In the genomic region with DNA sequence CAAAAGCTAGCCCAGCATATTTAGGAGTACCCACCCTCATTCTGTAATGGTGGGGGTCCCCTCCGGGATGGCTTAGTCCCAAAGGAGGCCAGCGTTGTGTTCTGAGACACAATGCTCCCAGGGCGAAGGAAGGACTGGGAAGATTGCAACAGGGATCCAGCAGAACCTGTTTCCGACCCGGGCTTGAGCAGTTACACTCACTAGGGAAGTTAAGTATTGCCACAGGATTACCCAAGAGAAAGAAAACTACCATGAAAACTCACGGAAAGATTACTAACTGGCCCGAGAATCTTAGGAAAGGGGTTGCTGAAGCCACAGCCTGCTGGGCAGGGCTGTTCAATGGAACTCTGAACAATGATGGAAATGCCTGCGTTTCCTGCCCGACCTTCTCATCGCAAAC, we compare ENCODE assay signal across 9 mouse cellular contexts. TPM values are rescaled to one million over a fixed set of nuclear protein-coding genes. Genes with fewer than 3 reads are reported as not detected.
DNase-seq lines count a peak whose midpoint lies in the region; ATAC-seq lines count a peak whose summit lies in the region.
"Had no signal": no experiment of that assay in that cellular context is flagged by ENCODE, and none has a peak within 500 bp of the region (broad histone marks: within the 10 kb centered on the region; RNA-seq: fewer than 3 reads in every experiment).

No protein-coding gene starts in this region.

- peak overlapping the region; percentile 89 for H3K4me2 ChIP-seq in kidney, embryonic 16.5 days (replicated peaks; ENCODE audit: low read depth, low read length)
- peak overlapping the region; percentile 90 for H3K4me2 ChIP-seq in forebrain, embryonic 13.5 days
- peak overlapping the region; percentile 84 for H3K4me2 ChIP-seq in limb, embryonic 15.5 days
- H3K4me2 ChIP-seq in neural tube, embryonic 14.5 days (ENCODE audit: low read depth, low read length) = peak overlapping the region; percentile 94

- H3K9ac ChIP-seq in kidney, embryonic 16.5 days (replicated peaks; ENCODE audit: low read length) = peak overlapping the region; percentile 96
- peak overlapping the region; percentile 90; the same call in 1 of the 2 replicates for H3K9ac ChIP-seq in forebrain, embryonic 13.5 days
- H3K9ac ChIP-seq in limb, embryonic 15.5 days = 0 out of 2 replicates have a peak overlapping the region, but pooled peaks have one; percentile 7
- H3K9ac ChIP-seq in neural tube, embryonic 14.5 days (replicated peaks; ENCODE audit: low read depth, low read length) = no peak overlapping the region

- H3K9me3 ChIP-seq in kidney, embryonic 16.5 days (ENCODE audit: low read length) = no peaks in the 10 kb centered on the region
- H3K9me3 ChIP-seq in forebrain, embryonic 13.5 days (replicated peaks) = no peaks in the 10 kb centered on the region
- H3K9me3 ChIP-seq in limb, embryonic 15.5 days = no peaks in the 10 kb centered on the region
- no peaks in the 10 kb centered on the region for H3K9me3 ChIP-seq in neural tube, embryonic 14.5 days (ENCODE audit: control insufficient read depth, low read length)

- no peaks in the 10 kb centered on the region for H3K36me3 ChIP-seq in kidney, embryonic 16.5 days (ENCODE audit: insufficient read depth, low read length)
- H3K36me3 ChIP-seq in forebrain, embryonic 13.5 days (ENCODE audit: poor library complexity, severe bottlenecking) = no peaks in the 10 kb centered on the region
- 0 out of 2 replicates have a peak, but pooled peaks cover 6% of the 10 kb centered on the region for H3K36me3 ChIP-seq in limb, embryonic 15.5 days
- H3K36me3 ChIP-seq in neural tube, embryonic 14.5 days (ENCODE audit: control insufficient read depth, insufficient read depth, low read length) = no peaks in the 10 kb centered on the region

- no peak for ATAC-seq in kidney, embryonic 16.5 days (ENCODE audit: low FRiP score, low TSS enrichment)
- no peak for ATAC-seq in forebrain, embryonic 13.5 days
- ATAC-seq in limb, embryonic 15.5 days (ENCODE audit: insufficient number of reproducible peaks, low FRiP score, low TSS enrichment, low read depth) = no peak
- no peak for ATAC-seq in neural tube, embryonic 14.5 days (ENCODE audit: low read depth)

- H3K27me3 ChIP-seq in kidney, embryonic 16.5 days (ENCODE audit: insufficient read depth, low read length) = no peaks in the 10 kb centered on the region
- no peaks in the 10 kb centered on the region for H3K27me3 ChIP-seq in forebrain, embryonic 13.5 days
- no peaks in the 10 kb centered on the region for H3K27me3 ChIP-seq in limb, embryonic 15.5 days
- H3K27me3 ChIP-seq in neural tube, embryonic 14.5 days (ENCODE audit: control insufficient read depth, insufficient read depth, low read length) = peaks cover 2% of the 10 kb centered on the region; the same call in 1 of the 2 replicates

- peak overlapping the region; percentile 85 for H3K4me3 ChIP-seq in kidney, embryonic 16.5 days (ENCODE audit: low read length)
- H3K4me3 ChIP-seq in forebrain, embryonic 13.5 days = peak overlapping the region; percentile 14
- peak overlapping the region; percentile 84 for H3K4me3 ChIP-seq in limb, embryonic 15.5 days
- peak overlapping the region; percentile 98 for H3K4me3 ChIP-seq in neural tube, embryonic 14.5 days (ENCODE audit: low read depth, low read length)

- H3K4me1 ChIP-seq in kidney, embryonic 16.5 days (ENCODE audit: insufficient read depth, low read length) = peaks cover 67% of the 10 kb centered on the region
- H3K4me1 ChIP-seq in forebrain, embryonic 13.5 days = peaks cover 74% of the 10 kb centered on the region
- peaks cover 66% of the 10 kb centered on the region for H3K4me1 ChIP-seq in limb, embryonic 15.5 days
- H3K4me1 ChIP-seq in neural tube, embryonic 14.5 days (ENCODE audit: control insufficient read depth, insufficient read depth, low read length) = peaks cover 54% of the 10 kb centered on the region

- H3K27ac ChIP-seq in kidney, embryonic 16.5 days (ENCODE audit: low read length) = peak overlapping the region; percentile 54; the same call in 1 of the 2 replicates
- no peak overlapping the region for H3K27ac ChIP-seq in forebrain, embryonic 13.5 days
- 0 out of 2 replicates have a peak overlapping the region, but pooled peaks have one; percentile 28 for H3K27ac ChIP-seq in limb, embryonic 15.5 days
- no peak overlapping the region for H3K27ac ChIP-seq in neural tube, embryonic 14.5 days (ENCODE audit: low read depth, low read length)

- no peak for DNase-seq in kidney, adult 8-10 months
- no peak for DNase-seq in layer of hippocampus, postnatal 14 days (ENCODE audit: low spot score in 2 of 2)
- no peak for DNase-seq in thymus, postnatal 36 days
- DNase-seq in gastrocnemius, adult 18-20 months (ENCODE audit: low spot score) = no peak

- WGBS in kidney, embryonic 16.5 days = 39% methylated on average over 10 of the region's 10 CpGs
- 40% methylated on average over 10 of the region's 10 CpGs for WGBS in forebrain, embryonic 13.5 days
- 41% methylated on average over 10 of the region's 10 CpGs for WGBS in limb, embryonic 15.5 days
- 36% methylated on average over 10 of the region's 10 CpGs for WGBS in neural tube, embryonic 14.5 days

RNA-seq across cellular contexts. Expression of gene Snx18, which starts 4.5 kb away (rescaled TPM):
- polyA plus RNA-seq in kidney, embryonic 16.5 days (2015; fragmentation: Nextera tagmentation; extraction: Ambion mirVana) = 24.6 and 27.2 TPM in 2 replicates
- 7.6 and 8.3 TPM in 2 replicates for polyA plus RNA-seq in forebrain, embryonic 13.5 days (2015; fragmentation: Nextera tagmentation; extraction: Ambion mirVana)
- 21.1 and 25.2 TPM in 2 replicates for polyA plus RNA-seq in limb, embryonic 15.5 days (2015; fragmentation: Nextera tagmentation; extraction: Ambion mirVana)
- polyA plus RNA-seq in neural tube, embryonic 14.5 days (2014; fragmentation: Nextera tagmentation; extraction: Ambion mirVana) = 10.9 and 17.1 TPM in 2 replicates
- 10 to 100 TPM; 26.6 to 29.4 TPM for total RNA-seq in layer of hippocampus, postnatal 14 days (2021)
- 10 to 100 TPM in 1 of 2 experiments, 1 to 10 TPM in 1; 9.2 to 11.3 TPM for total RNA-seq in gastrocnemius, adult 18-20 months (2021)

RNA-seq across cellular contexts. Expression of gene Hspb3, which starts 49.6 kb away (rescaled TPM):
- 0.27 and 0.71 TPM in 2 replicates for polyA plus RNA-seq in kidney, embryonic 16.5 days (2015; fragmentation: Nextera tagmentation; extraction: Ambion mirVana)
- not detected in 2 replicates for polyA plus RNA-seq in forebrain, embryonic 13.5 days (2015; fragmentation: Nextera tagmentation; extraction: Ambion mirVana)
- 8.6 and 23.7 TPM in 2 replicates for polyA plus RNA-seq in limb, embryonic 15.5 days (2015; fragmentation: Nextera tagmentation; extraction: Ambion mirVana)
- 0.36 TPM in 2 replicates for polyA plus RNA-seq in neural tube, embryonic 14.5 days (2014; fragmentation: Nextera tagmentation; extraction: Ambion mirVana)
- total RNA-seq in layer of hippocampus, postnatal 14 days (2021) = 1 to 10 TPM; 1.2 to 1.5 TPM
- total RNA-seq in gastrocnemius, adult 18-20 months (2021) = 10 to 100 TPM; 47.7 to 56.6 TPM
- polyA plus RNA-seq: testis, adult 2 months had no signal

Comparison
In these comparisons a context has a peak if more than half of its experiments do, and no peak if none do; other contexts are left out.
1. H3K27ac ChIP-seq: peak in kidney, embryonic 16.5 days (single experiment) and limb, embryonic 15.5 days (single experiment); none in forebrain, embryonic 13.5 days (single experiment) and neural tube, embryonic 14.5 days (single experiment).
2. H3K4me3 ChIP-seq: peak in every context shown above with its lines; median percentile 98 in neural tube, embryonic 14.5 days; 85 in kidney, embryonic 16.5 days; 84 in limb, embryonic 15.5 days; 14 in forebrain, embryonic 13.5 days.
3. Peak in every context shown above with its lines, with median percentiles within 50 percentile points of each other: H3K4me2 ChIP-seq.